ENCODE assay signal across 8 mouse cellular contexts in genomic region chr10:120864446-120864845, GRCm38 (mm10). TPM values are rescaled to one million over a fixed set of nuclear protein-coding genes. Genes with fewer than 3 reads are reported as not detected.
DNase-seq lines count a peak whose midpoint lies in the region; ATAC-seq and TF ChIP-seq lines count a peak whose summit lies in the region.

No protein-coding gene starts in this region.

- no peaks in the 10 kb centered on the region for H3K9me3 ChIP-seq in kidney, postnatal 0 days (replicated peaks; ENCODE audit: low read length)
- no peaks in the 10 kb centered on the region for H3K9me3 ChIP-seq in limb, embryonic 15.5 days

- no peak overlapping the region for H3K4me3 ChIP-seq in kidney, postnatal 0 days (replicated peaks; ENCODE audit: low read depth, low read length)
- H3K4me3 ChIP-seq in limb, embryonic 15.5 days, result no peak overlapping the region

- no peak overlapping the region for H3K9ac ChIP-seq in kidney, postnatal 0 days (ENCODE audit: low read depth, low read length)
- H3K9ac ChIP-seq in limb, embryonic 15.5 days, result no peak overlapping the region

- H3K36me3 ChIP-seq in kidney, postnatal 0 days (ENCODE audit: insufficient read depth, low read length), result no peaks in the 10 kb centered on the region
- H3K36me3 ChIP-seq in limb, embryonic 15.5 days, result no peaks in the 10 kb centered on the region

- no peak overlapping the region for H3K27ac ChIP-seq in kidney, postnatal 0 days
- H3K27ac ChIP-seq in limb, embryonic 15.5 days, result no peak overlapping the region

- no peaks in the 10 kb centered on the region for H3K27me3 ChIP-seq in kidney, postnatal 0 days (ENCODE audit: insufficient read depth, low read length)
- H3K27me3 ChIP-seq in limb, embryonic 15.5 days, result no peaks in the 10 kb centered on the region

- no peaks in the 10 kb centered on the region for H3K4me1 ChIP-seq in kidney, postnatal 0 days (replicated peaks; ENCODE audit: insufficient read depth, low read length)
- H3K4me1 ChIP-seq in limb, embryonic 15.5 days, result peaks cover 4% of the 10 kb centered on the region; the same call in 1 of the 2 replicates

- peak; percentile 54 to 68 for DNase-seq in cerebellum, adult 18-20 months
- peak; percentile 75 for DNase-seq in B cell, adult 2 months
- DNase-seq in c-Kit-positive CD71-positive TER-119-negative erythroid progenitor cells, embryonic 14.5 days (ENCODE audit: low read depth), result peak; percentile 50
- DNase-seq in kidney, postnatal 0 days (ENCODE audit: low spot score), result peak; percentile 89
- peak; percentile 61 for DNase-seq in retina, postnatal 7 days (ENCODE audit: low read depth, low spot score)

- ATAC-seq in cerebellum, adult (ENCODE audit: insufficient number of reproducible peaks, low FRiP score, low TSS enrichment), result no peak
- peak; percentile 91 for ATAC-seq in frontal cortex, adult (ENCODE audit: low TSS enrichment)
- no peak; the same call in 1 of the 2 replicates for ATAC-seq in kidney, postnatal 0 days (replicated peaks; ENCODE audit: low FRiP score, low read depth)
- 0 out of 2 replicates have a peak, but pooled peaks have one; percentile 44 for ATAC-seq in limb, embryonic 15.5 days (ENCODE audit: insufficient number of reproducible peaks, low FRiP score, low TSS enrichment, low read depth)

- 13% methylated on average over 9 of the region's 9 CpGs for WGBS in kidney, postnatal 0 days
- 10% methylated on average over 9 of the region's 9 CpGs for WGBS in limb, embryonic 15.5 days

- TF ChIP-seq CTCF in kidney, postnatal 0 days (IDR thresholded peaks at IDR 0.05; ENCODE audit: low read depth), result peak; percentile 96

- no peak overlapping the region for H3K4me2 ChIP-seq in kidney, postnatal 0 days (ENCODE audit: low read length)
- H3K4me2 ChIP-seq in limb, embryonic 15.5 days, result no peak overlapping the region

RNA-seq across cellular contexts. Expression of gene Msrb3, which starts 34.5 kb away (rescaled TPM):
- 9.9 and 13.2 TPM in 2 replicates for polyA plus RNA-seq in kidney, postnatal 0 days (2015; fragmentation: Nextera tagmentation; extraction: Ambion mirVana)
- polyA plus RNA-seq in limb, embryonic 15.5 days (2015; fragmentation: Nextera tagmentation; extraction: Ambion mirVana), result 14.8 and 16.9 TPM in 2 replicates

Comparison
In these comparisons a context has a peak if more than half of its experiments do, and no peak if none do; other contexts are left out.
1. ATAC-seq: peak in frontal cortex, adult (single experiment) and limb, embryonic 15.5 days (single experiment); none in cerebellum, adult (single experiment) and kidney, postnatal 0 days (single experiment).
2. Peak in every context shown above with its lines, with median percentiles within 50 percentile points of each other: DNase-seq.